Mouse (Mus musculus): ENCODE data around the gene Lin52.

The Lin52 gene

DNA sequence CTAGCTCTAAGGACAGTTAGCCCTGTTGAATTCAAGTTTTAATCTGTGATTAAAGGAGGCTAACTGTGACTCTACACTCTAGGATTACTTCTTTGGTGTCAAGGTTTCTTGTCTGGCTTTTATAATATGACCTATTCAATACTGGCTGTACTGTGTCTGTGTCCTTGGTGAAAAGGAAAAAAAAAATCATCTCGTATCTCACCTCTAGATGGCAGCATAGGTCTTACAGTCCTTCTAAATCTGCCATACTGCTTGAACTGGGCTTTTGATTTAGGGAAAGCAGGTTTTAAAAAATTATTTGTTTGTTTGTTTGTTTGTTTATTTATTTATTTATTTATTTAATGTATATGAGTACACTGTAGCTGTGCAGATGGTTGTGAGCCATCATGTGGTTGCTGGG lies 17.5 kb downstream of the Lin52 start:
- DNase-seq (ENCODE audit: low spot score): no peak

DNA sequence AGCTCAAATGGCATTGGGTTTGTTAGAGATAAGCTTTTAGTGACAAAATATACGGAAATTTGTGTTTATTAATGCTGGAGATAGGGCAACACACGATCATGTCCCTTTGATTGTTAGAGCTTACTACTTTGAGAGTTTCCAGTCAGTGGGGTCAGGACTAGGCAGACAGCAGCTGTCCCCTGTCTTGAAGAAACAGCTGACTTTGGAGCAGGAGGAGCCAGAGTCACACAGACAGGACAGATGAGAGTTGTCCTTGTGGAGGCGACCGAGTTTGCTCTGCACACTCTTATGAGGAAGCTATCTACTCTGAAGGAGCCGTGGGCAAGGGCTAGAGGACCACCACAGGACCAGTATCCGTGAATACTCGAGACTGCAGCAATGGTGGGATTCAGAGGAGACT lies 27.7 kb downstream of the Lin52 start:
- no peak for DNase-seq (ENCODE audit: low spot score)

DNA sequence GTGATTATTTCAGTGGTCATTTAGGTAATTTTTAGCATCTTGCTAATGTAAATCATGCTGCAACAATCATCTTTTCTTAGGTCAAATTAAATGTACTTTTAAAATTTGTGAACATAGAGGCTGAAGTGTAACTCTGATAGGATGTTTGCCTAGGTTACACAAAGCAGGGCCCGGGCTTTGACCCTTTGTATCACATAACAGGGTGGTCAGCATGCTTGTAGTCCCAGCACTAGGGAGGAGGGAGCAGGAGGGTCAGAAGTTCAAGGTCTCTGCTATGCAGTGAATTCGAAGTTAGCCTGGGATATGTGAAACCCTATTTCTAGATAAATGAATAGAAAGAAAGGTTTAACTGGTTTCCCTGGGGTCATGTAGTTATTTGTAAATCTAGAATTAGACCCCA lies 30.0 kb downstream of the Lin52 start:
- no peak for DNase-seq (ENCODE audit: low spot score)

DNA sequence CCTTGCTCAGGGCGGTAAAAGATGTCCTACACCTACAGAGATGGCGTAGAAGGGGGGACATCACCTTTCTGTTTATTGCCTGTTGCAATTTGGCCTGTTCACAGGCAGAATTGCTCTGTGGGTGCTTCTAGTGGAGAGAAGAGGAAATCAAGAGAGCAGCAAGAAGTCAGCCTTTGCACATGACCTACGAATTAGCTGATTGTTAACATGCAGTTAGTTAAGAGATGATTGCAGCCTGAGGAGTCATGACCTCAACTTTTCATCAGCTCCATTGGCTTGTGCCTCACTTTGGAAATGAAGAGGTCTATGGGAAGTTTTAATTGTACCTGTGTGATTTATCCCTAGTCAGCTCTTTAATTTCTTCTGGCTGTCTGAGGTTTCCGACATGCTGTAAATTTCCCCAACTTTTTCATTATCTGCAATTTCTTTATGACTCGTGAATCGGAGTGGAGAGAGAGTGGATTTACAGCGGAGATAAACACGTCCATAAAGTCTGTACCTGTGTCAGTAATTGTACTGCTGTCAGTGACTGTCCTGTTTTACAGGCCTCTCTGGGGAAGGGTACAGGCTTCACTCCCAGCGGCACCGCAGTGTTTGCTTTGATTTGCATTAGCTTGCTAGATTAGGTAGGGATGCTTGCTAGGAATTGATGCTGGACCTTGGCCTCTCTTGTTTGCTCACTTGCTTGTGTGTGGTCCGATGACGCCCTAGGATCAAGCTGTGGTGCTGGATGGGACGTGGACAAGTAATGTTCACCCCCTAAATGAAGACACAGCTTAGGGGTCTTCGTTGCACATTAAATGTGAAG lies 31.8 kb downstream of the Lin52 start:
- DNase-seq (ENCODE audit: low spot score): no peak

DNA sequence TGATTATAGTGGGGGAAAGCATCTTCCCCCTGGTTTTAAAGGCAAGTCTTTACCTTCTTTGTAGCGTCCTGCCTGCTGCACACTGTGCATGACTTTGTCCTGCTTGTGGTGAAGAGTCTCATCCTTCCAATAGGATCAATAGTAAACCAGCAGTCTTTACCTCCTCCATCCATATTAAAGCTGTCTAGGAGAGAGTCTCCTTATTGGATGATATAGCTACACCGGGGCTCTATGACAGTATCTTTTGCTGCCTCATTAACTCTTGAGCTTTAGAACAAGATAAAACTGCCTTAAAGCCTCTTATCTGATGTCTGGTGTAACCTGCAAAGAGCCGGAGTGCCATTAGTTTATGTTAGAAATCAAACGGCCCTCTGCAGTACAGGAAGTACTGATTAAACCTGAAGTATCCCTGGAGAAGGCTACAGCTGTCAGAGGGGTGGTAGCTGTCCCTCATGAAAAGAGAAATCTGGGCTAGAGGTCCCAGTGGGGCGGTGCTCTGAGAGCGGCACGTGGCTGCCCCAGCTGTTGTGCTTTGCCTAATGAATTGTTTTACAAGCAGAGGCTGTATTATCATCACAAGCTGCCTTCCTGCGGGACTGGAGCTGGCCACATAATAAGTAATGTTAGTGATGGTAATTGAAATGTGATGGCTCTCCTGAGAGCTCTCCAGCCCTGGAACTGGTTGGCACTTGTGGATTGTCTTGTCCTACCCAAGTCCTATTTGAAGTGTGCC lies 36.3 kb downstream of the Lin52 start:
- no peak for DNase-seq (ENCODE audit: low spot score)

DNA sequence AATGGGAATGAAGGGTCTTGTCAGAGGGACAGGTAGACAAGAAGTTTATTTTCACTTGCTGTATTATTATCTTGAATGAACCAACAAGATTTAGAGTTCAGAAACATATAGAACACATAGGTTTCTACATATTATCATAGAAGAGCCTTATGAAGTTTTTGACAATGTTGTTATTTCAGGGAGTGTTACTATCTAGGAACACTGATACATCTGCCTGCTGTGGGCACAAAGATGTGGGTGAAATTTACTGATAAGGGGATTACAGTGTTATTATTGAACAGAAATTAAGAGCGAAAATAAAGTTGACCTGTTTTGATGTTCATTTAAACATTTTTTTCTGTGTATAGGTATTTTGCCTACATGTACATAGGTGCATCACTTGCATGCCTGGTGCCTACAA lies 45.6 kb downstream of the Lin52 start:
- DNase-seq (ENCODE audit: low spot score): no peak

DNA sequence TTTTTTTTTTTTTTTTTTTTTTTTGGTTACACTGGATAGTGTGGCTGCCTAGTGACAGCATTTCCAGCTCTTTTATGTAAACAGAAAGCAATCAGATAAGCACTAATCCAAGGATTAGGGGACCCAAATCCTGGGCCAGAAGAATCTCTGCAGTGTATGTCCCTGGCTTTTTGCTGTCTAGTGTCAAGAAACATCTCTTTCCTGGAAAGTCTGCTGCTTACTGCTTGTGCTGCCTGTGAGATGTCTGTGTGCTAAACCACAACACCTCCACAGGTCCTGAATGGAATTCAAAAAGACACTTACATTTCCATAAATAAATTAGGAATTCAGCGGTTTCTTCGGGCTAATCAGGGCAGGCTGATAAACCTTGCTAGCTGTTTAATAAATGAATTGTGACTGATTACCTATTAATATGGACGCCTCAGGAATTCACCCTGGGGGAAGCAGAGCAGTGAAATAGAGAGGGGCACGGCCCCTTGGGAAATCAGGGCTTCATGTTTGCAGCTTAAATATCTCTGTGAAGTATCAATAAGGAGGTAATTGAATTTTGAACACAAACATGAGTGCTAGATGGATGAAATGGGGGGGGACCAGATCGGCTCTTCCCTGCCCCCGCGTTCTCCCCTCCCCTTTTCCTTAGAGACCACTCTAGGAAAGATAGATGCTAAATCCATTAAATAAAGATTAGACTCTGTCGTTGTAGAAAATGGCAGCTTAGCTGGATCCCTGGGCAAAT lies 49.5 kb downstream of the Lin52 start:
- no peak for DNase-seq (ENCODE audit: low spot score)

DNA sequence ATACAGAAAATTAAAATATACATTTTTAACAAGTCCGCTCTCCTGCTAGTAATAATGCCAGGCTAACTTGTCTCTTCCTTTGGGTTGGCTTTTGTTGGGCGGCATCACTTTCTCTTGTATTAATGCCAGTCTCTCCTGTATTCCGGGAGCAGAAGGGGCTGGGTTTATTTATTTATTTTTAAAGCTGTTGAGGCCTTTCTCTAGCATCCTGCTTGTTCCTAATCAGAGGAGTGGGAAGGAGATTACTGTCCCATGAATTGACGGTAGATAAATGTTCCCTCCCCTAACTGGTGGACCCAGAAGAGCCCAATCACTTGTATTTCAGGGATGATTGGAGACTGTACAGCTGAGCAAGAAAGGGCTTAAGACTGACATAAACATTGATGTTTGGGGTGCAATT lies 50.1 kb downstream of the Lin52 start:
- DNase-seq (ENCODE audit: low spot score): no peak

DNA sequence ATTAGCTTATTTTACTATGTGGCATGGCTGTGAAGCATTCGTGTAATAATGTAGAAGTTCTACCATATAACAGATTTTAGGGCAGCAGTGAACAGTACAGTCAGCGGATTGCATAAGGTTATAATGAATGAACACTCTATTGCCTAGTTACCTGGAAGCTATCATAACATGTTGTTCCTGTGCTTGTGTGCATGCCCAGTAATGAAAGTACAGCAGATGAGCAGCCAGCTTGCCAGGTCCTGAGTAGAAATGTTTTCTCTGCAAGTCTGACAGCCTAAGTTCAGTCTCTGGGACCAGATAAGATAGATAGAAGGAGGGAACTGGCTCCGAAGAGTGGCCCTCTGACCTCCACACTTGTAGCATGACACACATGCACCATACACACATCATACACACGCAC lies 55.6 kb downstream of the Lin52 start:
- DNase-seq (ENCODE audit: low spot score): no peak

DNA sequence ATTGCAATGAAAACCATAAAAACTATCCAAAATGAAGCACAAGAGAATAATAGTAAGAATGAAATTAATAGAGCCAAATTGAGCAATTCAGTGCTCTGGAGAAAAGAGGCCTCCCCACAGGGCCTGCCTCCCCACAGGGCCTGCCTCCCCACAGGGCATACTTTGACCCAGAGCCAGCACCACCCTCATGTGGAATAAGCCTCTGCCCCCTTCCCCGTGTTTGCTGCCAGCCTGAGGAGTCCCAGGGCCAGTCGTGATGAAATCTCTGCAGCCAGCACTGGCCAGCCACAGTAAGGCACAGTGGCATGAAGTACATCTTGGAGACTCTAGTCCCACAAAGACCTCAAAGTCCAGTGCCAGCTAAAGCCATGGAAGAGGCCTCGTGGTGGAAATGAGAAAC lies 60.8 kb downstream of the Lin52 start:
- no peak for DNase-seq (ENCODE audit: low spot score)

DNA sequence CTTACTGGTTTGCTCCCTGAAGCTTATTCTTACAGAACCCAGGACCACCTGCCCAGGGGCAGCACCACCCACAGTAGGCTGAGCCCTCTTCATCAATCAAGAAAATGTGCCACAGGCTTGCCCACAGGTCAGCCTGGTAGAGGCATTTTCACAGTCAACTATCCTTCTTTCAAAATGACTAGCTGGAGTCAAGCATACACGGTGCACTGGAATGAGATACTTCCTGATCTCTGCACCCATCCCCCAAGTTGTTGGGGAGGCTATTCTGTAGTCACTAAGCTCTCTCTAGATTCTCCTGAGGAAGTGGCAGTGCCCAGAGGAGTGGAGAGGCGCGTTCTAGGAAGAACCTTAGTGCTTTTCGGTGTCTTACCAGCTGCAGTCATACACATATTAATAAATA lies 64.3 kb downstream of the Lin52 start:
- DNase-seq (ENCODE audit: low spot score): no peak

DNA sequence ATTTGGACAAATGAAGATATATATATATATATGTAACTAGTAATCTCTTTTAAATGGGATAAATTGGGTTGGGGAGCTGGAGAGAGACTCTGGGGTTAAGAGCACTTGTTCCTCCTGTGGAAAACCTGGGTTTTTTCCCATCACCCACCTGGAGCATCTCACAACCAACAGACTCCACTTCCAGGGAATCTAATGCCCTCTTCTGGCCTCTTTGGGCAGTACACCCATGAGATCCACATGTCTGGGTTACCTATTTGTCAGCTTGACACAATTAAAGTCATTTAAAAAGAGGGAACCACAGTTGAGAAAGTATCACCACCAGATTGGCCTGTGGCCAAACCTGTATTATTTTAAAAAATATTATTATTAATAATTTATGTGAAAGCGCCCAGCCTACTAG lies 65.4 kb downstream of the Lin52 start:
- no peak for DNase-seq (ENCODE audit: low spot score)

DNA sequence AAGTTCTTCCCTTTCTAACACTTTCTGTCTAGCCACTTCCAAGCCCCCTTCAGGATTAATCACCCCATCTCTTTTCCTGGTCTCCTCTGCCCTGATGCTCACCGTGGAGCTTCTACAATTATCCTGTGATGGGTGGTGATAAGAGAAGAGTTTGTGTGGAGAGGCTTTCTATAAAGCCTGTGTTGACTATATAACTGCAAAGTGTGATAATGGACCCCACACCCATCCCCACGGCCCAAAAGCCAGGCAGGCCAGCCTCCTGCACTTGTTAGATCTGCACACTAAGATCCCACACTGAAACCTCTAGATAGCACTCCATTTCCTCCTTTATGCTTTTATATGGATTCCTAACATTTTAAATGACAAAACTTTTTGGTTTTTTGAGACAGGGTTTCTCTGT lies 66.8 kb downstream of the Lin52 start:
- no peak for DNase-seq (ENCODE audit: low spot score)

DNA sequence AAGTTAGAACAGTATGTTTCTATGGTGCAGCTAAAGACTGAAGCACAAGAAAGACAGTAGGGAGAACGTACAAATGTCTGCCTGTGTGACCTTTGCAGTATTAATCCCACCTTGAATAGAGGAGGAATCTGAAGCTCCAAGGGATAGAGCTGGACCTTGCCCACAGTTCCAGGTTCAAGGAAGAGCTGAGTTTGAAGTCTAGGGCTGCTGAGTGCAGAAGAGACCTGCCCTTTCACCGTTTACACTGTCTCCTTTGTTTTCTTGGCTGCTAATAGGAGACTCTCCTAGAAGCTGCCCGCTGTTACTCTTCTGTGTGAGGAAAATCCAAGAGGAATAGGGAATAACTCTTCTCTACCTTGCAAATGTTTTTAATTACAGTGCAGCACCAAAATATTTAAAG lies 72.5 kb downstream of the Lin52 start:
- no peak for DNase-seq (ENCODE audit: low spot score)

DNA sequence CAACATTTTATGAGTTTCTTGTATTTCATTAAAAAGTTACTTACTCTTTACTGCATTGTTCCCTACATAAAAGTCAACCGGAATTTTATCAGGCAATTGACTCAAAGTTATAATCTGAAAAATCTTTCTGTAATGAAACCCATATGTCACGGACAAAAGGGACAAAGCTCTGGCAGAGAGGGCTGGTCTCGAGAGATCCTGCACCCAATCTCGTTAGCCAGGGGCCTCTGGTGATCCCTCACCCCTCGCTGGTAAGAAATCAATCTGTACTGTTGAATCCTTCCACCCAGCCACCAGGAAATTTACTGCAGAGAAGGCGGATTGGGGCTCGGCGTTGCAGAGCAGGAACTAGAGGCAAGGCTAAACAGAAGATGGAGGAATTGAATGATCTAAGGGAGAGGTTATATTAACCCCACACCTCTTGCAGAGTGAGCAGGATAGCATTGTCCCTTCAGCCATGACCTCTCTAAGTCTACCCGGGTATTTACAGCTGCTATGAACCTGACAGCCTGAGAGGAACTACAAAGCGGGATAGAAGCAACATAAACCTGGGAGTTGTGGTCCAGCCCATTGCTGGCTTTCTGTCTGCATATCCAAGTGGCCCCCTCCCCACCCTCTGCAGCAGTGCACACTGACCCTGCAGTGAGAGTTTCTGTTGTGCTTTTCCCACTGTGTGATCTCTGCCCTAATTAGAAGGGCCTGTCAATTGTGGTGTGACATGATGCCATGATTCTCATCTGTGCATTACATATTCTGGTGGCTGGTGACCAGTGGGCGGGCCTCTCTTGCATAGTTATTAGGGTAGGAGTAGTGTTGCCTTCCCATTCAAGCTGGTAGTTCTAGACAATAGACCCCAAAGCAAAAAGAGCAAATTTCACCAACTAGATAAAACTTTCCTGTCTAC lies 73.2 kb downstream of the Lin52 start:
- no peak for DNase-seq (ENCODE audit: low spot score)

DNA sequence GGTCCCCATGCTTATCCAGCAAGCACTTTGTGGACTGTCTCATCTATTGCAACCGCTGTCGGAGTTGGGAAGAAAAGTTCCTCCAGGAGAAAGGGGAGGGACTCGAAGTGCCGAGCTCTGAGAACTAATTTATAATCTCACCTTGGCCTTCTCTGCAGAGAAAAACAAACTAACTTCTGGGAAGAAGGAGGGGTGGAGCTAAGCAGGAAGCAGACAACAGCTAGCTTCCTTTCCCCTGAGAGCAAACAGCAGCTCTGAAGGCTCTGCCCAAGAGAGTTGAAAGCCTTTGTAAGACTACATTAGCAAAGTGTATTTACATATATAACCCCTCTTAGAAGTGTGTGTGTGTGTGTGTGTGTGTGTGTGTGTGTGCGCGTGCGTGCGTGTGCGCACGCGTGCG lies 74.2 kb downstream of the Lin52 start:
- no peak for DNase-seq (ENCODE audit: low spot score)

DNA sequence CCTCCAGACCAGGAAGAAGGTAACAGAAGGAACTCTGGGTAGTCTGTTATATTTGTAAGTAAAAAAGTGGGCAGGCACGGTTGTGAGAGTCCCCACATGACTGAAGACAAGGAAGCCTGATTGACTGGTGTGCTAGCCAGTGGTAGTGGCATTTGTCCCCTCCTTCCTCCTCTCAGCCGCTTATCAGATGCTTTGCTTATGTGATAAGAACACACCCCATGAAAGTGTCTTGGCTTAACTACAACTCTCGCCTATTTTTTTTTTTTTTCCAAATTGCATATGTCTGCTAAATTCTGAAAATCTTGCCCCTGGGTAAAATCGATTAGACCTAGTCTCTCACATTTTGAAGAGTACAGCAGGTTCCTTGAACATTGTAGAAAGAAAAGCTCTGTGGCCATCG lies 79.2 kb downstream of the Lin52 start:
- DNase-seq (ENCODE audit: low spot score): no peak

DNA sequence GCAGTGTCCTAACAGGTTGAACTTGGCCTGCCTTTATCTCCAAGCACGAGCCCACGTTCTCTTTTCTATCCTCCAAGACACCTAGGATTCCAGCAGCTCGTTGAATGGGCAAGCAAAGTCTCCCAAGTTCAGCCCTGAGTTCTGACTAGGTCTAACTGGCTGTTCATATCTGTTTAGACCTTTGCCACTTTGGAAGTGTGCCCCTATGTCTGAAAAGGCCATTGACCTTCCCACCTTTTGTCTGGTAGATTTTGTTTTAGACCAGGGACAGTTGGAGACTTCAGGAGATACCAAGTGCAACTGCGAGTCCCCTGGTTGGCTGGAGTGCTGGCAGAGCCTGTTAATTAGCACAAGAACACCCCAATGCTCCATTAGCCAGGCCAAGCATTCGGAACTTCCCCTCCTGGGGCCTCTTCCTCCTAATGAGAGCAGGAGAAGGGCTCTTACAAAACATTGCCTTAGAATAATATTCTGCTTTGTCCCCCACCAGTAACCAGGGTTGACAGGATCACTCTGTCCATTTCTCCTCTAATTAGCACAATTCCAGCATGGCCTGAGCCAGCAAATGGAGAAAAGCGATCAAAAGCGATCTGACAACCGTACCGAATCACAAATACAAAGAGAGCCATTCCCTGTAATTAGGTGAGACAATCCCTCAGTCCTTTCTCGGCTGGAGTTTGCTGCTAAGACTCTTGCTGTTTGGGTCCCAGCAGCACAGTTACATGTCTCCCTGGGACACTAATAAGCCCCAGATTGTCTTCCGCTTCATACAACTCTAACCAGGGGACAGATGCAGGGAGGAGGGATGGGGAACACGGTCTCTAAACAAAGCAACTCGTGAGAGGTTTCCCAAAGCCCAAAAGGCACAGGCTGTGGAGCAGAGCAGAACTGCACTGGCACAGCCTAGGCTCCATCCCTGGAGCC lies 80.9 kb downstream of the Lin52 start:
- no peak for DNase-seq (ENCODE audit: low spot score)

DNA sequence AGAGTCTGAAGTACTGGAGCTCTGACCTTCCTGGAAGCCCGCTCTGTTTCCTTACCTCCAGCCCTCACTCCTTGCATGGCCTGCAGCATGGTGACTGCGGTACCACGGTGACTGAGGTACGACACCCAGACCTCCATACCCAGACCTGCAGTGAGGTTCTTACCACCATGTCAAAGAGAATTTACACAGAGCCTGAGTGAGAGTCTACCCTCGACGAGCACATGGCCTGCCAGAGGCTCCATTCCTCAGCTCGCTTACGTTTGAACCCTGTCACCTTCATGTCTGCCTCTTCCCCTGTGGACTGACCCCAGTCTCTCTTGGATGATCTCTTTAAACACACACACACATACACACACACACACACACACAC lies 81.6 kb downstream of the Lin52 start:
- no peak for DNase-seq (ENCODE audit: low spot score)

DNA sequence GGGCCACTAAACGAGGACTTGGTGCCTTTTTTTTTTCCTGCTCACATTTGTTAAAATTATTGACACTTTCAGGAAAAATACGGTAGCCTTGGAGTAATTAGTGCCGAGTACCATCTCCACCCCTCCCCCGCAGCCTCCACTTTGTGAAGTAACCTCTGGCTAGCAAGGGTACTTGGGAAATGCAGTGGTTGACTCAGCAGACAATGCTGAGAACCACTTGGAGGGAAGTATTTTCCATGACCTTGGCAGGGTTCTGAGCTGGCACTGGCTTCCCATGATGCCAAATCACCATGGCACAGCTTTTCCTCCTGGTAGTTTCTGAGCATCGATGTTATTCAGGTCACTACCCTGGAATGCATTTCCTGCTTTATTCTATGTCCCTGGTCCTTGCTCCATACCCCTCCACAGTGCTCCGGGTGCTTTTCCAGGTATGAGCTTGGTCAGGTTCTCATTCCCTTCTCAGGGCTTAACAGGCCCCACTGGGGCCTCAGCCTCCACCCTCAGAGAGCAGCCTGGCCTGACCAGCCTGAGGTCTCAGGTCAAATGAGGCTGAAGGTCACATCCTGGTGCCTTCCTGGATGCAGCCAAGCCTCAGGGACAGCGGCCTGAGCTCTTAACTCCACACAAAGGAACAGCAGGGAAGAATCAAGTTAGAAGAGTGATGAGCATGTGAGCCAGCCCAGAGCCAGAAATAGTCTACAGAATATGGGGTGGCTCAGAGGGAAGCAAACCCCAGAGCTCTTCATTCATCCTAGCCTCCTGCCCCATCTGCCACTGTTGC lies 82.7 kb downstream of the Lin52 start:
- DNase-seq (ENCODE audit: low spot score): no peak

Measured in urinary bladder, postnatal 25 days (tissue).